Mouse (Mus musculus) ES-E14 (cell line): ENCODE data around the gene Mdfi. TPM values are rescaled to one million over a fixed set of nuclear protein-coding genes. Genes with fewer than 3 reads are reported as not detected.

Source experiments
- DNase-seq: peaks from one replicate; pipeline ENCODE4 v3.0.0-alpha.2; 2013; ENCODE audit warnings: low read depth, low spot score
- H3K27ac ChIP-seq: 2 replicates; pipeline ENCODE4 v1.5.1; 2012; ENCODE audit warnings: low read depth, mild to moderate bottlenecking, low read length, moderate library complexity, mixed read lengths; ENCODE audit not compliant: poor library complexity, insufficient read depth, severe bottlenecking
- H3K36me3 ChIP-seq: 2 replicates; pipeline ENCODE4 v1.6.1; 2012; ENCODE audit warnings: mild to moderate bottlenecking, low read length, moderate library complexity, mixed read lengths; ENCODE audit not compliant: control insufficient read depth, poor library complexity, insufficient read depth, severe bottlenecking
- H3K4me1 ChIP-seq, 2 experiments: fragments of 150-350 bp in 1 of 2; sonication (generic) in 1 of 2; 2 replicates each; pipeline ENCODE4 v1.6.1; 2012; ENCODE audit warnings: low read length in 2 of 2, mild to moderate bottlenecking in 1 of 2, mixed read lengths in 1 of 2; ENCODE audit not compliant: control insufficient read depth in 2 of 2, insufficient read depth in 2 of 2, poor library complexity in 1 of 2
- H3K4me3 ChIP-seq, 2 experiments: fragments of 150-350 bp in 1 of 2; sonication (generic) in 1 of 2; 2 replicates each; pipeline ENCODE4 v1.5.1; 2012; ENCODE audit warnings: low read length in 2 of 2, low read depth in 1 of 2, mild to moderate bottlenecking in 1 of 2, mixed read lengths in 1 of 2; ENCODE audit not compliant: insufficient read depth in 1 of 2, poor library complexity in 1 of 2, severe bottlenecking in 1 of 2
- H3K9ac ChIP-seq: 2 replicates; pipeline ENCODE4 v1.6.1; 2012; ENCODE audit warnings: low read depth, mild to moderate bottlenecking, low read length, mixed read lengths; ENCODE audit not compliant: poor library complexity, insufficient read depth, severe bottlenecking
- H3K9me3 ChIP-seq: fragments of 150-350 bp; sonication (generic); 2 replicates; pipeline ENCODE4 v1.6.1; 2012; ENCODE audit warnings: low read depth, mild to moderate bottlenecking, low read length; ENCODE audit not compliant: control insufficient read depth, insufficient read depth
- CHD2 ChIP-seq: IDR thresholded peaks from 2 replicates; pipeline ENCODE4 v1.6.1; 2014; ENCODE audit warnings: mild to moderate bottlenecking, low read depth, low read length, inconsistent platforms
- HCFC1 ChIP-seq: IDR thresholded peaks from 2 replicates; pipeline ENCODE4 v1.6.1; 2012; ENCODE audit warnings: low read length, inconsistent platforms, borderline replicate concordance; ENCODE audit not compliant: insufficient read depth
- MAFK ChIP-seq: IDR thresholded peaks from 2 replicates; pipeline ENCODE4 v1.6.1; 2014; ENCODE audit warnings: mild to moderate bottlenecking, low read depth, low read length, inconsistent platforms; ENCODE audit not compliant: insufficient read depth
- ZC3H11A ChIP-seq: IDR thresholded peaks from 2 replicates; pipeline ENCODE4 v1.6.1; 2012; ENCODE audit warnings: low read depth, mild to moderate bottlenecking, inconsistent platforms, low read length, borderline replicate concordance
- ZNF384 ChIP-seq: IDR thresholded peaks from 2 replicates; pipeline ENCODE4 v1.6.1; 2012; ENCODE audit warnings: low read depth, low read length, inconsistent platforms
- in situ Hi-C, 2 experiments: fragments of 600-800 bp; cut with MboI; formaldehyde crosslinking; loops; one replicate each; pipeline ENCODE4 v1.15.1; 2025; ENCODE audit warnings: low sequenced_read_pairs in 2 of 2, inconsistent platforms in 1 of 2; ENCODE audit not compliant: unreplicated experiment in 2 of 2
- total RNA-seq: library from RNA; depleted of rRNA; stranded (reverse); fragments of 300-350 nt; gene quantifications from 2 replicates; pipeline ENCODE4 v1.2.3, GENCODE M21; 2012

Gene Mdfi
- total RNA-seq, 1 experiment, result 15.6 TPM

DNA sequence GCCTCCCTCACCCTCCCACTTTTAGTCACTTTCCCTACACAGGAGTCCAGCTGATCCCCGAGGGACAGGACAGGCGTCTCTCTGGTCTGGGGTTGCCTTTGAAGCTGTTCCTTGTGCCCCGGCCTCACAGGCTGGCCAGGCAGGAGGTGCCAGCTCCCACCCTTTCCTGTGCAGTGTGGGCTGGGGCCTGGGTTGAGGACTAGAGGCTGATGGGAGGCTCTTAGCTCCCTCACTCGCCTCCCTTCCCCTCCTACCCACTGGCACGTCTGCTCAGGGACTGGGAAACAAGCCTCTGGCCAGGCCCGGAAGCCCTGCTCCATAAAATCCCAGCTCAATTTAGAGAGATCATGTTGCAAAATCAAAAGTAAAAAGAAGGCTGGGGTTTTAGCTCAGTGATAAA, 60.9 kb downstream of the Mdfi start:
- TF ChIP-seq CHD2 (no peak), ZNF384 (no peak), MAFK (no peak), HCFC1 (no peak), ZC3H11A (no peak)
- Histone ChIP-seq H3K9me3 (no peaks in the 10 kb centered on the region), H3K4me1 (peaks cover 0 to under 1% of the 10 kb centered on the region in 2 experiments; a peak in 1 of 4 replicates), H3K9ac (no peak overlapping the region), H3K36me3 (no peaks in the 10 kb centered on the region), H3K27ac (no peak overlapping the region), H3K4me3 (no peak overlapping the region)
- no peak for DNase-seq
- in situ Hi-C loops, result no loop called here

DNA sequence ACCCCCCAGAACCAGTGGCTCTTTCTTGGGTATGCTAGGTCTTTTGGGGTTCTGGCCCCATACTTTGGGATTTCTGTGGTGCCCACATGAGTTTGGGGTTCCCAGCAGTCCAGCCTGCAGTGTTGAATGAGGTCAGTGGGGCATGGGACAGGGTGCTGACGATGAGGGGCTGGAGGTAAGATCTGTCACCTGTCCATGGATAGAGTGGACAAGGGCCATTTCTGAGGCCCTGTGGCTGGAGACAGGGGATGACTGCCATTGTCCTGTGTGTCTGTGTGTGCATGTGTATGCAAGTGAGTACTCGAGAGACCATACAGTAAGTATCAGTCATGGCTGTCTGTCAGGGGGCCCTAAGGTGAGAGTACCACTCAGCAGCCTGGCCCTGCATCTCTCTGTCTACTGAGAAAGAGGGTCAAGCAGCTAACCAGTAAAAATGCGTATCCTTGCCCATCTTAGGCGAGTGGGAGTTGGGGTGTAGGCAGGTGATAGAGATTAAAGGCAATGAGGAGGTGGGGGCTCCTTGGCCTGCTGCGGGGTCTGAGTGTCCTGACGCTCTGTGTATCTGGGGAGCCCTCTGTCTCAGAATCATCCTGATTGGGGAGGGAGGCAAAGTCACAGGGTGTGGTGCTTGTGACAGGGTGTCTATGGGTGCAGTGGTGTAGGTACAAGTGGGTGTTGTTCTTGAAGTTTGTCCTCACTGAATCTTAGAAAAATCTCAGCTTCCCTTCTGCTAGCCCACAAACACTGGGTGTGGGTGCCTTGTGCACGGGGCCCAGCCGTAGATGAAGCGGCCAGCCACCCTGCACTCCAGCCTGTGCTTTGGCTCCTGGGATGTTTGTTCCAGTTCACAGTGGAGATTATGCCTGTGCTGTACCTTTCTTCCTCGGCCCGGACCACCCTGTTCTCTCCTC, 64.8 kb downstream of the Mdfi start:
- in situ Hi-C loops, result no loop called here
- H3K9ac ChIP-seq, result no peak overlapping the region
- no peak for DNase-seq
- no peaks in the 10 kb centered on the region for H3K36me3 ChIP-seq
- H3K27ac ChIP-seq, result no peak overlapping the region
- no peak overlapping the region for H3K4me3 ChIP-seq
- no peaks in the 10 kb centered on the region for H3K9me3 ChIP-seq
- TF ChIP-seq ZC3H11A, result no peak
- TF ChIP-seq CHD2, result no peak
- TF ChIP-seq ZNF384, result no peak
- TF ChIP-seq MAFK, result no peak
- no peak for TF ChIP-seq HCFC1
- H3K4me1 ChIP-seq, result peaks cover 0 to 16% of the 10 kb centered on the region in 2 experiments; a peak in 2 of 4 replicates

DNA sequence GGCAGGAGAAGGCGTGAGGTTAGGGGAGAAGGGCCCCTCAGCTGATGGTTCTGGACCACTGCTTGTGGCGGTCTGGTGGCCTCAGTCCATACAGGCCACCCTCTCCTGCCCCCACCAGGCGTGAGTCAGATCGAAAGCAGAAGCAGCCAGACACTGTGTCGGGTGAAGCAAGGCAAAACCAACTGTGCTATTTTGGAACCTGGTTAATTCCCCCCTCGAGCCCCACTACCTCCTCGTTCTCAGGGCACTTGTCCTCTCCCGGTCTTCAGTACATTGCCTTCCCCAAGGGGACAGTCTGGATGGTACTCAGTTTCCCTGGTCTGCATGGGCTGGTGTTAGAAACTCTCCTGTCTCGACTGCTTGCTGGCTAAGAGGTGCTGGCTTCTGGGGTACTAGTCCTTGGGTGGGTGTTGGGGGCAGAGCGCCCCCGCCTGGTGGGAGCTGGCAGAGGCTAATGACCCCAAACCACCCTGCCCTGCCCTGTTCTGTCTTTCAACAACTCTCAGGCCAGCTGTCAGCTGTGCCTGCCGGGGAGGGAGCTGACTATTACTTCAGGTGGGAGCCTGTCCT, 65.7 kb downstream of the Mdfi start:
- Histone ChIP-seq H3K27ac (no peak overlapping the region), H3K4me3 (no peak overlapping the region), H3K9me3 (no peaks in the 10 kb centered on the region), H3K36me3 (no peaks in the 10 kb centered on the region), H3K4me1 (peaks cover 0 to 16% of the 10 kb centered on the region in 2 experiments; a peak in 2 of 4 replicates), H3K9ac (no peak overlapping the region)
- DNase-seq, result no peak
- TF ChIP-seq HCFC1, result no peak
- TF ChIP-seq CHD2, result no peak
- no peak for TF ChIP-seq ZNF384
- TF ChIP-seq ZC3H11A, result no peak
- no peak for TF ChIP-seq MAFK
- in situ Hi-C loops, result no loop called here

DNA sequence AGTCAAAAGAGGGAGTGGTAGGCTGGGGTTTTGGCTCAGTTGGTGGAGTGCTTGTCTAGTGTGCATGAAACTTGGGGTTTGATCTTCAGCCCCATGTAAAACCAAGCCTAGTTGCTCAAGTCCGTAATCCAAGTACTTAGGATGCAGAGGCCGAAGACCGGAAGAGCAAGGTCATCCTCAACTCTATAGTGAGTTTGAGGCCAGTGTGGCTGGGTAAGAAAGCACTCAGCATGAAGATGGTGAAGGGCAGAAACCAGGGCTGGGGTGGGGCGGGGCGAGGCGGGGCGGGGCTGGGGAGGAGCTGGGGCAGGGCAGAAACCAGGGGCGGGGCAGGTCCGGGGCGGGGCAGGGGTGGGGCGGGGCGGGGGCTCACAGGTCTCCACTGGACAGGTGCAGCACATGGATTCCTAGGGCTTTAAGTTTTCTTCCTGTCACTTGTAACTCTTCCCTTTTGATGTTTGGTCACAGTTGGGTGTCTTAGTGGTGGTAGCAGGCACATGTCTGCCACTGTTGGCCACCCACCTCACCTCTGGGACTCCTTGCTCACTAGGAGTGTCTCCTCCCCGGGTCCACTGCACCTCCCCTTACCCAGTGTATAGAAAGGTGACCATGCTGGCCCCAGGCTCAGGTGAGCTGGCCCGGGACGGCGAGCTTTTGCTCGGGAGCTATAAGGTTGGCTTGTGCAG, 66.9 kb downstream of the Mdfi start:
- Histone ChIP-seq H3K4me1 (peaks cover 0 to 16% of the 10 kb centered on the region in 2 experiments; a peak in 2 of 4 replicates), H3K9ac (no peak overlapping the region), H3K4me3 (no peak overlapping the region), H3K36me3 (no peaks in the 10 kb centered on the region), H3K27ac (no peak overlapping the region), H3K9me3 (no peaks in the 10 kb centered on the region)
- in situ Hi-C loops, result no loop called here
- TF ChIP-seq CHD2 (no peak), ZNF384 (no peak), HCFC1 (no peak), MAFK (no peak), ZC3H11A (no peak)
- DNase-seq, result no peak
